Mouse (Mus musculus): ENCODE data around the gene Opa1. TPM values are rescaled to one million over a fixed set of nuclear protein-coding genes. Genes with fewer than 3 reads are reported as not detected.

Gene Opa1
- polyA plus RNA-seq, 2 experiments: 9.6 to 17.0 TPM

- ATAC-seq (ENCODE audit: insufficient read depth): no peak
- no peaks in the 10 kb centered on the region for H3K4me1 ChIP-seq (replicated peaks; ENCODE audit: control insufficient read depth in 2 of 2, insufficient read depth in 2 of 2, low read length in 1 of 2)
- H3K27ac ChIP-seq: no peak overlapping the region
- 75% methylated on average over 2 of the region's 2 CpGs for WGBS (ENCODE audit: insufficient replicate concordance)
- no peak overlapping the region for H3K4me2 ChIP-seq (ENCODE audit: low read depth)
- H3K9ac ChIP-seq (replicated peaks): no peak overlapping the region
- no peaks in the 10 kb centered on the region for H3K9me3 ChIP-seq (ENCODE audit: control insufficient read depth, low read length)
- no peak overlapping the region for H3K4me3 ChIP-seq (ENCODE audit: insufficient read depth in 1 of 2, low read depth in 2 of 2, low read length in 2 of 2)
- no peaks in the 10 kb centered on the region for H3K27me3 ChIP-seq (ENCODE audit: control insufficient read depth, insufficient read depth, low read length)
- no peak for DNase-seq (ENCODE audit: low read depth in 3 of 3, low spot score in 3 of 3)
- TF ChIP-seq CTCF (IDR thresholded peaks at IDR 0.05; ENCODE audit: low read depth) (no peak), EP300 (IDR thresholded peaks at IDR 0.05; ENCODE audit: low read depth) (no peak)
- H3K36me3 ChIP-seq (replicated peaks; ENCODE audit: control insufficient read depth, insufficient read depth, low read depth): no peaks in the 10 kb centered on the region
These were observed 105.5 kb downstream of the Opa1 start for GRCm38 (mm10) chr16:29684641-29685040.

GRCm38 (mm10) chr16:29686141-29686540 is 107.0 kb downstream of the Opa1 start:
- no peak for DNase-seq (ENCODE audit: low read depth in 3 of 3, low spot score in 3 of 3)

DNA sequence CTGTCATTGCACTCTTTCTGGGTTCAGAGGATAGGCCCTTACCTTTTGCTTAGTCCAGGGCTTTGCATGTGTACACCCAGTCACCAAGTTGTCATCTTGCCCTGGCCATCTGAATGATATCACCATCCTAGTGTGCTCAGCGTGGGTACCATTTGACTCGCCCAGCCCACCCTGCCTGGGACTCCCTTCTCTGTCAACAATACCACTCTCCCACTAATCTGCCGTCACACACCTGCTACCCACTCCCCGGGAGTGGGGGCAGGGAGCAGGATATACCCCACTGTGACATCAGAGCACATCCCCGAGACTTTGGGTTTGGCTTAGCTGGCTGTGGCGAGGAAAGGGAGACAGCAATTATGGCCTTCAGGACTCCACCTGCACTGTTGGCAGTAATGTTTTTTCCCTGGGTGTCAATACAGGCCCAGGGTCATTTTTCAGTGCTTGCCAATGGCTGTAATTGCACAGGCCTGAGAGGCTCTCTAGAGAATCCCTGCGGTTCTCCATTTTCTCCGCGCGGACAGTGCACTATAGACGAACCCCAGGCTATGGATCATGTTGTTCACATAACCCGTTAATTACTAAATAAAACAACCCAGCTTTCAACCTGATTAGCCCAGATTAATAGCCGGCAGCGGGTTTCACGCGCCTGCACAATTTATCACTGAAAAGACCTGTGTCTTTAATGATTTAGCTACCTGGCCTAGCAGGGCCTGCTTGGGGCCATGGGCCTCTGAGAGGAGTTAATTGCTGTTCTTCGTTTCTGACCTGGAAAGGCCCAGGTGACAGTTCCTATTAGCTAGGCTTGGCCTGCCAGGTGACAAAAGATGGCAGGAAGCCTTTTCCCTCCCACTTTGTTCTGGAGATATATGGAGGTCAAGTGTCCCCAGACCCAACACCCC is 109.1 kb downstream of the Opa1 start:
- ATAC-seq (ENCODE audit: insufficient read depth) (no peak), DNase-seq (ENCODE audit: low read depth in 3 of 3, low spot score in 3 of 3) (no peak)
- Histone ChIP-seq H3K36me3 (replicated peaks; ENCODE audit: control insufficient read depth, insufficient read depth, low read depth) (no peaks in the 10 kb centered on the region), H3K9me3 (ENCODE audit: control insufficient read depth, low read length) (no peaks in the 10 kb centered on the region), H3K4me1 (replicated peaks; ENCODE audit: control insufficient read depth in 2 of 2, insufficient read depth in 2 of 2, low read length in 1 of 2) (no peaks in the 10 kb centered on the region), H3K27ac (no peak overlapping the region), H3K4me3 (ENCODE audit: insufficient read depth in 1 of 2, low read depth in 2 of 2, low read length in 2 of 2) (no peak overlapping the region), H3K4me2 (ENCODE audit: low read depth) (no peak overlapping the region), H3K9ac (replicated peaks) (no peak overlapping the region), H3K27me3 (ENCODE audit: control insufficient read depth, insufficient read depth, low read length) (no peaks in the 10 kb centered on the region)
- 69% methylated on average over 17 of the region's 17 CpGs for WGBS (ENCODE audit: insufficient replicate concordance)
- TF ChIP-seq EP300 (IDR thresholded peaks at IDR 0.05; ENCODE audit: low read depth) (no peak), CTCF (IDR thresholded peaks at IDR 0.05; ENCODE audit: low read depth) (no peak)

More at GRCm38 (mm10) chr16:29686141-29686540, 107.0 kb downstream of the Opa1 start:
- Histone ChIP-seq H3K27me3 (ENCODE audit: control insufficient read depth, insufficient read depth, low read length) (no peaks in the 10 kb centered on the region), H3K4me1 (replicated peaks; ENCODE audit: control insufficient read depth in 2 of 2, insufficient read depth in 2 of 2, low read length in 1 of 2) (no peaks in the 10 kb centered on the region), H3K36me3 (replicated peaks; ENCODE audit: control insufficient read depth, insufficient read depth, low read depth) (no peaks in the 10 kb centered on the region), H3K4me3 (ENCODE audit: insufficient read depth in 1 of 2, low read depth in 2 of 2, low read length in 2 of 2) (no peak overlapping the region), H3K27ac (no peak overlapping the region), H3K9ac (replicated peaks) (no peak overlapping the region), H3K9me3 (ENCODE audit: control insufficient read depth, low read length) (no peaks in the 10 kb centered on the region), H3K4me2 (ENCODE audit: low read depth) (no peak overlapping the region)
- WGBS (ENCODE audit: insufficient replicate concordance): 44% methylated on average over 6 of the region's 6 CpGs
- TF ChIP-seq CTCF (IDR thresholded peaks at IDR 0.05; ENCODE audit: low read depth): no peak
- no peak for TF ChIP-seq EP300 (IDR thresholded peaks at IDR 0.05; ENCODE audit: low read depth)
- ATAC-seq (ENCODE audit: insufficient read depth): no peak

DNA sequence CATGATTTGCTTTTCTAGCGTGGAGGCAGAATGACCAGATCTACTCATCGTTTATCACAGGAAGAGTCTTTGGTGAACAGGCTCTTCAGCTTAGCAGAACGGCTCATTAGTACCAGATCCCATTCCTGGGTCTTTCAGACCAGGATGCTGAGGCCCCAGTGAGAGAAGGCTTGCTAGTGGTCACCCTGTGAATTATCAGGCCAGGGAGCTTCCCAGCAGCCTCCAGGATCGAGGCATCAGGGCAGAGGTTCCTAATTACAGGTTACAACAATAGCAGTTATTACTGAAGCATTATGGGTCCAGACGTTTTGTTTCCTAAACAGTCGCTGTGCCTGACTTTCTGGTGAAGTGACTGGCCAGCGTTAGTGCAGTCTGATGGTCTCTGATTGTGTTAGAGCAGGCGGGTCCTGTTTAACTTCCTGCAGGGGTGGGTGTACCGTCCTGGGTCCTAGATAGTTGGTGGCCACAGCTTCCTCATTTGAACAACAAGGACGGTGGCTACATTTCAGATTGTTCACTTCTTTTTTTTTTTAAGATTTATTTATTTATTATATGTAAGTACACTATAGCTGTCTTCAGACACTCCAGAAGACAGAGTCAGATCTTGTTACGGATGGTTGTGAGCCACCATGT is 110.2 kb downstream of the Opa1 start:
- H3K4me2 ChIP-seq (ENCODE audit: low read depth): no peak overlapping the region
- H3K4me3 ChIP-seq (ENCODE audit: insufficient read depth in 1 of 2, low read depth in 2 of 2, low read length in 2 of 2): no peak overlapping the region
- no peak overlapping the region for H3K9ac ChIP-seq (replicated peaks)
- H3K36me3 ChIP-seq (replicated peaks; ENCODE audit: control insufficient read depth, insufficient read depth, low read depth): no peaks in the 10 kb centered on the region
- ATAC-seq (ENCODE audit: insufficient read depth) (no peak), DNase-seq (ENCODE audit: low read depth in 3 of 3, low spot score in 3 of 3) (no peak)
- no peak overlapping the region for H3K27ac ChIP-seq
- WGBS (ENCODE audit: insufficient replicate concordance): 17% methylated on average over 11 of the region's 11 CpGs
- TF ChIP-seq CTCF (IDR thresholded peaks at IDR 0.05; ENCODE audit: low read depth) (no peak), EP300 (IDR thresholded peaks at IDR 0.05; ENCODE audit: low read depth) (no peak)
- H3K4me1 ChIP-seq (replicated peaks; ENCODE audit: control insufficient read depth in 2 of 2, insufficient read depth in 2 of 2, low read length in 1 of 2): no peaks in the 10 kb centered on the region
- H3K27me3 ChIP-seq (ENCODE audit: control insufficient read depth, insufficient read depth, low read length): no peaks in the 10 kb centered on the region
- no peaks in the 10 kb centered on the region for H3K9me3 ChIP-seq (ENCODE audit: control insufficient read depth, low read length)

DNA sequence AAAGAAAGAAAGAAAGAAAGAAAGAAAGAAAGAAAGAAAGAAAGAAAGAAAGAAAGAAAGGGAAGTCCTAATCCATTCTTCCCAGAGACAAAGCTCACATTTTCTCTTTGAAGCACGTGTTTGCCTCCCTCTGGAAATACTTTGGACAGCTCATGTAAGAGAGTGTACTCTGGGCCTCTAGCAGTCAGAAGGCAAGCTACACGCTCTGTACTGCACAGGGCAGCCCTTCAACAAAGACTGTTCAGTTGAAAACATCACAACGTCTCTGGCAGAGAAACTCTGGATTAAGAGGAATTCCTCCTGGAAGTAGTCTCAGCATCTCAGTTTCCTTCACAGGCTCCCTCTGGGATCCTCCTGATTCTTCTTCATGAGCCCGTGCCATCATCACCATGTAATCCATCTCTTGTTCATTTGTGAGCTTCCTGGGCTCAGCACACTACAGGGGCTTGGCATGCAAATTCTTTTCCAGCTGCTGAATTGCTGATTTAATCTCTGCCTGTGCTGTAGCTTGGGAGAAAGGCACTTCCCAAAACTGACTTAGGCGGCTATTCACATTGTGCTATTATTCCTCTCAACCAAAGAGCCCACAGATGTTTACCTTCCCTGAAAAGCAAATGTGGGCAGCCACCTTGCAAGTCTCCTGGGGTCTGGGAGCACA is 114.0 kb downstream of the Opa1 start:
- 28% methylated on average over 5 of the region's 5 CpGs for WGBS (ENCODE audit: insufficient replicate concordance)
- H3K4me1 ChIP-seq (replicated peaks; ENCODE audit: control insufficient read depth in 2 of 2, insufficient read depth in 2 of 2, low read length in 1 of 2): no peaks in the 10 kb centered on the region
- H3K27ac ChIP-seq: no peak overlapping the region
- H3K36me3 ChIP-seq (replicated peaks; ENCODE audit: control insufficient read depth, insufficient read depth, low read depth): no peaks in the 10 kb centered on the region
- no peak overlapping the region for H3K4me3 ChIP-seq (ENCODE audit: insufficient read depth in 1 of 2, low read depth in 2 of 2, low read length in 2 of 2)
- no peaks in the 10 kb centered on the region for H3K27me3 ChIP-seq (ENCODE audit: control insufficient read depth, insufficient read depth, low read length)
- no peak overlapping the region for H3K4me2 ChIP-seq (ENCODE audit: low read depth)
- no peak for ATAC-seq (ENCODE audit: insufficient read depth)
- H3K9ac ChIP-seq (replicated peaks): no peak overlapping the region
- no peak for DNase-seq (ENCODE audit: low read depth in 3 of 3, low spot score in 3 of 3)
- H3K9me3 ChIP-seq (ENCODE audit: control insufficient read depth, low read length): no peaks in the 10 kb centered on the region
- no peak for TF ChIP-seq EP300 (IDR thresholded peaks at IDR 0.05; ENCODE audit: low read depth)
- no peak for TF ChIP-seq CTCF (IDR thresholded peaks at IDR 0.05; ENCODE audit: low read depth)
